ENCODE assay signal across 12 mouse cellular contexts in genomic region chr19:47882882-47883254, GRCm38 (mm10). TPM values are rescaled to one million over a fixed set of nuclear protein-coding genes. Genes with fewer than 3 reads are reported as not detected.
DNase-seq lines count a peak whose midpoint lies in the region; ATAC-seq and TF ChIP-seq lines count a peak whose summit lies in the region.
"Had no signal": no experiment of that assay in that cellular context is flagged by ENCODE, and none has a peak within 500 bp of the region (broad histone marks: within the 10 kb centered on the region; RNA-seq: fewer than 3 reads in every experiment).

No protein-coding gene starts in this region.

- H3K4me3 ChIP-seq in heart, embryonic 10.5 days: no peak overlapping the region
- no peak overlapping the region for H3K4me3 ChIP-seq in heart, embryonic 12.5 days
- H3K4me3 ChIP-seq in embryonic facial prominence, embryonic 14.5 days (ENCODE audit: low read depth, low read length): no peak overlapping the region
- no peak overlapping the region for H3K4me3 ChIP-seq in hindbrain, embryonic 12.5 days
- H3K4me3 ChIP-seq in midbrain, embryonic 13.5 days (replicated peaks): no peak overlapping the region
- no peak overlapping the region for H3K4me3 ChIP-seq in layer of hippocampus, adult 2 months
- H3K4me3 ChIP-seq: erythroblast, embryonic 14.5 days; limb, embryonic 15.5 days had no signal

- DNase-seq in heart, embryonic 10.5 days (ENCODE audit: low spot score): no peak
- no peak for DNase-seq in embryonic facial prominence, embryonic 14.5 days (ENCODE audit: low spot score)
- no peak for DNase-seq in layer of hippocampus, adult 2 months (ENCODE audit: low spot score in 2 of 2)
- DNase-seq in layer of hippocampus, adult 9-11 months: no peak

- peaks cover 7% of the 10 kb centered on the region; the same call in 1 of the 2 replicates for H3K27me3 ChIP-seq in heart, embryonic 10.5 days (ENCODE audit: insufficient read depth, poor library complexity, severe bottlenecking)
- no peaks in the 10 kb centered on the region for H3K27me3 ChIP-seq in heart, embryonic 12.5 days (replicated peaks)
- no peaks in the 10 kb centered on the region for H3K27me3 ChIP-seq in embryonic facial prominence, embryonic 14.5 days (replicated peaks; ENCODE audit: control insufficient read depth, insufficient read depth, low read length)
- no peaks in the 10 kb centered on the region for H3K27me3 ChIP-seq in hindbrain, embryonic 12.5 days
- no peaks in the 10 kb centered on the region for H3K27me3 ChIP-seq in midbrain, embryonic 13.5 days
- H3K27me3 ChIP-seq: limb, embryonic 15.5 days had no signal

- peaks cover 36% of the 10 kb centered on the region for H3K4me1 ChIP-seq in heart, embryonic 10.5 days
- H3K4me1 ChIP-seq in heart, embryonic 12.5 days (replicated peaks): peaks cover 43% of the 10 kb centered on the region
- no peaks in the 10 kb centered on the region for H3K4me1 ChIP-seq in embryonic facial prominence, embryonic 14.5 days (ENCODE audit: control insufficient read depth, insufficient read depth, low read length)
- H3K4me1 ChIP-seq in hindbrain, embryonic 12.5 days: peaks cover 18% of the 10 kb centered on the region
- H3K4me1 ChIP-seq in midbrain, embryonic 13.5 days (replicated peaks): peaks cover 5% of the 10 kb centered on the region

- no peak; the same call in 1 of the 2 replicates for ATAC-seq in heart, embryonic 12.5 days (ENCODE audit: insufficient number of reproducible peaks, low FRiP score)
- peak; percentile 24; the same call in 1 of the 2 replicates for ATAC-seq in embryonic facial prominence, embryonic 14.5 days (ENCODE audit: low read depth)
- peak; percentile 51 for ATAC-seq in hindbrain, embryonic 12.5 days (ENCODE audit: low FRiP score)
- ATAC-seq in midbrain, embryonic 13.5 days: peak; percentile 66
- ATAC-seq in frontal cortex, adult (ENCODE audit: low TSS enrichment): no peak

- WGBS in heart, embryonic 10.5 days: 56% methylated on average over 9 of the region's 9 CpGs
- 49% methylated on average over 9 of the region's 9 CpGs for WGBS in heart, embryonic 12.5 days
- WGBS in embryonic facial prominence, embryonic 14.5 days: 36% methylated on average over 9 of the region's 9 CpGs
- 64% methylated on average over 9 of the region's 9 CpGs for WGBS in hindbrain, embryonic 12.5 days
- WGBS in midbrain, embryonic 13.5 days: 66% methylated on average over 9 of the region's 9 CpGs

- peak overlapping the region; percentile 44; the same call in 1 of the 2 replicates for H3K27ac ChIP-seq in heart, embryonic 10.5 days
- no peak overlapping the region for H3K27ac ChIP-seq in heart, embryonic 12.5 days (ENCODE audit: poor library complexity, severe bottlenecking)
- no peak overlapping the region for H3K27ac ChIP-seq in embryonic facial prominence, embryonic 14.5 days (replicated peaks; ENCODE audit: low read depth, low read length)
- no peak overlapping the region for H3K27ac ChIP-seq in hindbrain, embryonic 12.5 days
- no peak overlapping the region for H3K27ac ChIP-seq in midbrain, embryonic 13.5 days
- no peak overlapping the region for H3K27ac ChIP-seq in layer of hippocampus, adult 2 months
- H3K27ac ChIP-seq: limb, embryonic 15.5 days had no signal

- no peak for TF ChIP-seq CTCF in layer of hippocampus, adult 2 months (conservative IDR thresholded peaks at IDR 0.05)

- no peak overlapping the region for H3K9ac ChIP-seq in heart, embryonic 12.5 days
- H3K9ac ChIP-seq in embryonic facial prominence, embryonic 14.5 days (ENCODE audit: low read depth, low read length): no peak overlapping the region
- H3K9ac ChIP-seq in hindbrain, embryonic 12.5 days: no peak overlapping the region
- H3K9ac ChIP-seq in midbrain, embryonic 13.5 days (replicated peaks): no peak overlapping the region
- H3K9ac ChIP-seq: limb, embryonic 15.5 days had no signal

- no peaks in the 10 kb centered on the region for H3K36me3 ChIP-seq in heart, embryonic 10.5 days
- H3K36me3 ChIP-seq in heart, embryonic 12.5 days: no peaks in the 10 kb centered on the region
- no peaks in the 10 kb centered on the region for H3K36me3 ChIP-seq in embryonic facial prominence, embryonic 14.5 days (ENCODE audit: control insufficient read depth, insufficient read depth, low read length)
- H3K36me3 ChIP-seq in hindbrain, embryonic 12.5 days: no peaks in the 10 kb centered on the region
- no peaks in the 10 kb centered on the region for H3K36me3 ChIP-seq in midbrain, embryonic 13.5 days
- H3K36me3 ChIP-seq: limb, embryonic 15.5 days had no signal

- no peak overlapping the region for H3K4me2 ChIP-seq in heart, embryonic 12.5 days
- H3K4me2 ChIP-seq in embryonic facial prominence, embryonic 14.5 days (ENCODE audit: low read depth, low read length): no peak overlapping the region
- H3K4me2 ChIP-seq in hindbrain, embryonic 12.5 days (replicated peaks): no peak overlapping the region
- H3K4me2 ChIP-seq in midbrain, embryonic 13.5 days (replicated peaks): no peak overlapping the region
- H3K4me2 ChIP-seq: limb, embryonic 15.5 days had no signal

- H3K9me3 ChIP-seq in heart, embryonic 10.5 days: no peaks in the 10 kb centered on the region
- no peaks in the 10 kb centered on the region for H3K9me3 ChIP-seq in heart, embryonic 12.5 days (replicated peaks)
- H3K9me3 ChIP-seq in embryonic facial prominence, embryonic 14.5 days (ENCODE audit: control insufficient read depth, low read length): no peaks in the 10 kb centered on the region
- no peaks in the 10 kb centered on the region for H3K9me3 ChIP-seq in hindbrain, embryonic 12.5 days (replicated peaks)
- H3K9me3 ChIP-seq in midbrain, embryonic 13.5 days: no peaks in the 10 kb centered on the region
- H3K9me3 ChIP-seq: limb, embryonic 15.5 days had no signal

RNA-seq across cellular contexts. Expression of gene Gsto2, which starts 17.5 kb away (rescaled TPM):
- 0.59 and 1.0 TPM in 2 replicates for polyA plus RNA-seq in heart, embryonic 10.5 days (2016; fragmentation: Nextera tagmentation; extraction: Ambion mirVana)
- 0.76 and 1.3 TPM in 2 replicates for polyA plus RNA-seq in heart, embryonic 12.5 days (2016; fragmentation: Nextera tagmentation; extraction: Ambion mirVana)
- 0.86 and 1.2 TPM in 2 replicates for polyA plus RNA-seq in embryonic facial prominence, embryonic 14.5 days (2014; fragmentation: Nextera tagmentation; extraction: Ambion mirVana)
- 0.96 and 1.3 TPM in 2 replicates for polyA plus RNA-seq in hindbrain, embryonic 12.5 days (2016; fragmentation: Nextera tagmentation; extraction: Ambion mirVana)
- 1.2 and 1.5 TPM in 2 replicates for polyA plus RNA-seq in midbrain, embryonic 13.5 days (2015; fragmentation: Nextera tagmentation; extraction: Ambion mirVana)
- 1 to 10 TPM; 2.9 to 3.5 TPM for total RNA-seq in layer of hippocampus, adult 2 months (2021)
- polyA plus RNA-seq: erythroblast, embryonic 14.5 days had no signal

RNA-seq across cellular contexts. Expression of gene Gsto1, which starts 28.1 kb away (rescaled TPM):
- polyA plus RNA-seq in heart, embryonic 10.5 days (2016; fragmentation: Nextera tagmentation; extraction: Ambion mirVana): 81.5 and 129 TPM in 2 replicates
- 81.4 and 84.0 TPM in 2 replicates for polyA plus RNA-seq in heart, embryonic 12.5 days (2016; fragmentation: Nextera tagmentation; extraction: Ambion mirVana)
- 119 and 148 TPM in 2 replicates for polyA plus RNA-seq in embryonic facial prominence, embryonic 14.5 days (2014; fragmentation: Nextera tagmentation; extraction: Ambion mirVana)
- 102 and 106 TPM in 2 replicates for polyA plus RNA-seq in hindbrain, embryonic 12.5 days (2016; fragmentation: Nextera tagmentation; extraction: Ambion mirVana)
- 89.1 and 98.3 TPM in 2 replicates for polyA plus RNA-seq in midbrain, embryonic 13.5 days (2015; fragmentation: Nextera tagmentation; extraction: Ambion mirVana)
- total RNA-seq in layer of hippocampus, adult 2 months (2021): 10 to 100 TPM; 52.8 to 55.9 TPM

RNA-seq across cellular contexts. Expression of gene Cfap43, which starts 36.2 kb away (rescaled TPM):
- polyA plus RNA-seq in heart, embryonic 10.5 days (2016; fragmentation: Nextera tagmentation; extraction: Ambion mirVana): 0.06 and 0.11 TPM in 2 replicates
- 0.10 and 0.19 TPM in 2 replicates for polyA plus RNA-seq in heart, embryonic 12.5 days (2016; fragmentation: Nextera tagmentation; extraction: Ambion mirVana)
- 0.28 and 0.75 TPM in 2 replicates for polyA plus RNA-seq in embryonic facial prominence, embryonic 14.5 days (2014; fragmentation: Nextera tagmentation; extraction: Ambion mirVana)
- 1.7 and 3.2 TPM in 2 replicates for polyA plus RNA-seq in hindbrain, embryonic 12.5 days (2016; fragmentation: Nextera tagmentation; extraction: Ambion mirVana)
- 0.24 and 0.36 TPM in 2 replicates for polyA plus RNA-seq in midbrain, embryonic 13.5 days (2015; fragmentation: Nextera tagmentation; extraction: Ambion mirVana)
- total RNA-seq in layer of hippocampus, adult 2 months (2021): under 1 TPM; 0.37 to 0.95 TPM
- total RNA-seq: heart, postnatal 4 days had no signal
- polyA plus RNA-seq: erythroblast, embryonic 14.5 days had no signal

RNA-seq across cellular contexts. Expression of gene Itprip, which starts 36.2 kb away (rescaled TPM):
- polyA plus RNA-seq in heart, embryonic 10.5 days (2016; fragmentation: Nextera tagmentation; extraction: Ambion mirVana): 15.6 and 21.1 TPM in 2 replicates
- 24.4 and 25.5 TPM in 2 replicates for polyA plus RNA-seq in heart, embryonic 12.5 days (2016; fragmentation: Nextera tagmentation; extraction: Ambion mirVana)
- 10.7 and 12.5 TPM in 2 replicates for polyA plus RNA-seq in embryonic facial prominence, embryonic 14.5 days (2014; fragmentation: Nextera tagmentation; extraction: Ambion mirVana)
- 16.1 and 16.6 TPM in 2 replicates for polyA plus RNA-seq in hindbrain, embryonic 12.5 days (2016; fragmentation: Nextera tagmentation; extraction: Ambion mirVana)
- 8.5 and 9.2 TPM in 2 replicates for polyA plus RNA-seq in midbrain, embryonic 13.5 days (2015; fragmentation: Nextera tagmentation; extraction: Ambion mirVana)
- 1 to 10 TPM; 1.2 to 1.9 TPM for total RNA-seq in layer of hippocampus, adult 2 months (2021)

RNA-seq across cellular contexts. Expression of gene Cfap58, which starts 54.6 kb away (rescaled TPM):
- 0.10 and 0.23 TPM in 2 replicates for polyA plus RNA-seq in heart, embryonic 10.5 days (2016; fragmentation: Nextera tagmentation; extraction: Ambion mirVana)
- not detected in 2 replicates for polyA plus RNA-seq in heart, embryonic 12.5 days (2016; fragmentation: Nextera tagmentation; extraction: Ambion mirVana)
- 0.38 and 0.58 TPM in 2 replicates for polyA plus RNA-seq in embryonic facial prominence, embryonic 14.5 days (2014; fragmentation: Nextera tagmentation; extraction: Ambion mirVana)
- polyA plus RNA-seq in hindbrain, embryonic 12.5 days (2016; fragmentation: Nextera tagmentation; extraction: Ambion mirVana): 0.30 and 0.72 TPM in 2 replicates
- polyA plus RNA-seq in midbrain, embryonic 13.5 days (2015; fragmentation: Nextera tagmentation; extraction: Ambion mirVana): 0.32 and 0.48 TPM in 2 replicates
- under 1 TPM; 0.34 to 0.49 TPM for total RNA-seq in layer of hippocampus, adult 2 months (2021)
- total RNA-seq: neutrophil, adult 5-6 weeks had no signal
- polyA plus RNA-seq: erythroblast, embryonic 14.5 days; limb, embryonic 15.5 days had no signal

Comparison
In these comparisons a context has a peak if more than half of its experiments do, and no peak if none do; other contexts are left out.
1. ATAC-seq: peak in embryonic facial prominence, embryonic 14.5 days (single experiment), hindbrain, embryonic 12.5 days (single experiment) and midbrain, embryonic 13.5 days (single experiment); none in heart, embryonic 12.5 days (single experiment) and frontal cortex, adult (single experiment).